Mouse (Mus musculus) kidney, embryonic 16.5 days (tissue): ENCODE results near the gene Mum1. TPM values are rescaled to one million over a fixed set of nuclear protein-coding genes. Genes with fewer than 3 reads are reported as not detected.

Experiments used
- ATAC-seq: fragments of 200-750 bp; cut with Nextera tagmentation; 2 replicates; pipeline ENCODE4 v1.8.0; 2017; ENCODE audit warnings: moderate TSS enrichment; ENCODE audit not compliant: low FRiP score, low TSS enrichment
- H3K27ac ChIP-seq: fragments of 300-500 bp; sonication (generic); 2 replicates; pipeline ENCODE4 v1.5.1; 2014; ENCODE audit warnings: low read length
- H3K27me3 ChIP-seq: fragments of 300-500 bp; sonication (generic); 2 replicates; pipeline ENCODE4 v1.6.1; 2014; ENCODE audit warnings: low read length, control low read depth, mixed read lengths; ENCODE audit not compliant: insufficient read depth
- H3K36me3 ChIP-seq: fragments of 300-500 bp; sonication (generic); 2 replicates; pipeline ENCODE4 v1.6.1; 2014; ENCODE audit warnings: low read length, control low read depth, mixed read lengths; ENCODE audit not compliant: insufficient read depth
- H3K4me1 ChIP-seq: fragments of 300-500 bp; sonication (generic); 2 replicates; pipeline ENCODE4 v1.6.1; 2014; ENCODE audit warnings: low read length, control low read depth, mixed read lengths; ENCODE audit not compliant: insufficient read depth
- H3K4me2 ChIP-seq: fragments of 300-500 bp; sonication (generic); replicated peaks from 2 replicates; pipeline ENCODE4 v1.6.1; 2014; ENCODE audit warnings: low read depth, low read length
- H3K4me3 ChIP-seq: fragments of 300-500 bp; sonication (generic); 2 replicates; pipeline ENCODE4 v1.5.1; 2014; ENCODE audit warnings: mild to moderate bottlenecking, low read length
- H3K9ac ChIP-seq: fragments of 300-500 bp; sonication (generic); replicated peaks from 2 replicates; pipeline ENCODE4 v1.6.1; 2014; ENCODE audit warnings: low read length
- H3K9me3 ChIP-seq: fragments of 300-500 bp; sonication (generic); 2 replicates; pipeline ENCODE4 v1.6.1; 2016; ENCODE audit warnings: low read length, control low read depth
- WGBS: fragments of 180-500 bp; shearing (Covaris S2); extraction: QIAGEN DNeasy Blood & Tissue Kit; methylation state at CpG from one replicate; pipeline ENCODE4 v1.1.7; 2014; 5-methylcytosine and 5-hydroxymethylcytosine counted together
- microRNA-seq: library from miRNA; unstranded; fragments of <30 nt; microRNA quantifications from one replicate; pipeline ENCODE4, GENCODE M21; 2016
- polyA plus RNA-seq: library from polyadenylated mRNA; unstranded; fragments of >200 nt; fragmentation: Nextera tagmentation; extraction: Ambion mirVana; gene quantifications from 2 replicates; pipeline ENCODE4 v1.2.1, GENCODE M21; 2015

Mum1 gene
- polyA plus RNA-seq, 1 experiment from 2014 or later: 74.6 TPM

- Histone ChIP-seq H3K4me1 (peaks cover 17% of the 10 kb centered on the region), H3K4me2 (peak within 1 kb of the TSS; percentile 82), H3K27me3 (peaks cover 5% of the 10 kb centered on the region; the same call in 1 of the 2 replicates), H3K9me3 (no peaks in the 10 kb centered on the region), H3K4me3 (peak within 1 kb of the TSS; percentile 97), H3K9ac (peak within 1 kb of the TSS; percentile 99), H3K36me3 (peaks cover 26% of the 10 kb centered on the region), H3K27ac (peak within 1 kb of the TSS; percentile 87)
- under 1% methylated on average over 72 of the region's 72 CpGs for WGBS
- ATAC-seq: peak; percentile 89
Measured at GRCm38 (mm10) chr10:80292251-80293146, 66.3 kb downstream of the Mum1 start, which contains the start of gene Rps15. Gene Rps15, plus strand, starts transcription at chr10:80292453.

GRCm38 (mm10) chr10:80293325-80293724 is 67.1 kb downstream of the Mum1 start:
- Histone ChIP-seq H3K9ac (peak overlapping the region; percentile 99), H3K27me3 (peaks cover 13% of the 10 kb centered on the region), H3K9me3 (no peaks in the 10 kb centered on the region), H3K4me3 (peak overlapping the region; percentile 97), H3K4me2 (peak overlapping the region; percentile 82), H3K4me1 (peaks cover 17% of the 10 kb centered on the region), H3K27ac (peak overlapping the region; percentile 87; the same call in 1 of the 2 replicates), H3K36me3 (peaks cover 19% of the 10 kb centered on the region)
- WGBS: 20% methylated on average over 14 of the region's 14 CpGs
- no peak for ATAC-seq

Small RNA genes lying within 50 kb of the gene (microRNA-seq; reads per million reads assigned to microRNA genes)
- gene Mir6911: not detected

Other genes starting within 250 kb of the Mum1 start
- gene Tmem259, start 242.1 kb upstream of the Mum1 start, polyA plus RNA-seq: 10.8 and 11.2 TPM in 2 replicates
- gene Cnn2, start 237.8 kb upstream of the Mum1 start, polyA plus RNA-seq: 309 and 332 TPM in 2 replicates
- gene Abca7, start 229.9 kb upstream of the Mum1 start, polyA plus RNA-seq: 4.2 and 4.4 TPM in 2 replicates
- gene Arhgap45, start 209.8 kb upstream of the Mum1 start, polyA plus RNA-seq: 10.5 and 11.3 TPM in 2 replicates
- 242 and 248 TPM in 2 replicates for gene Polr2e, start 186.6 kb upstream of the Mum1 start, polyA plus RNA-seq
- 617 and 706 TPM in 2 replicates for gene Gpx4, start 179.3 kb upstream of the Mum1 start, polyA plus RNA-seq
- 16.1 and 17.6 TPM in 2 replicates for gene Sbno2, start 120.9 kb upstream of the Mum1 start, polyA plus RNA-seq
- gene Stk11, start 110.6 kb upstream of the Mum1 start, polyA plus RNA-seq: 18.2 and 20.2 TPM in 2 replicates
- 676 and 688 TPM in 2 replicates for gene Atp5d, start 87.8 kb upstream of the Mum1 start, polyA plus RNA-seq
- 6.4 and 7.3 TPM in 2 replicates for gene Cbarp, start 85.6 kb upstream of the Mum1 start, polyA plus RNA-seq
- gene Midn, start 78.2 kb upstream of the Mum1 start, polyA plus RNA-seq: 15.9 and 16.8 TPM in 2 replicates
- gene Cirbp, start 60.4 kb upstream of the Mum1 start, polyA plus RNA-seq: 96.2 and 101 TPM in 2 replicates
- 15.2 and 15.3 TPM in 2 replicates for gene 1600002K03Rik, start 53.5 kb upstream of the Mum1 start, polyA plus RNA-seq
- gene Efna2, start 47.0 kb upstream of the Mum1 start, polyA plus RNA-seq: 11.0 and 11.8 TPM in 2 replicates
- 398 and 444 TPM in 2 replicates for gene Ndufs7, start 22.7 kb downstream of the Mum1 start, polyA plus RNA-seq
- gene Gamt, start 34.6 kb downstream of the Mum1 start, polyA plus RNA-seq: 38.1 and 38.3 TPM in 2 replicates
- gene Dazap1, start 35.1 kb downstream of the Mum1 start, polyA plus RNA-seq: 52.7 and 55.4 TPM in 2 replicates
- 899 and 901 TPM in 2 replicates for gene Rps15, start 66.0 kb downstream of the Mum1 start, polyA plus RNA-seq
- gene Apc2, start 69.5 kb downstream of the Mum1 start, polyA plus RNA-seq: 1.6 and 1.9 TPM in 2 replicates
- gene 2310011J03Rik, start 94.1 kb downstream of the Mum1 start, polyA plus RNA-seq: 52.9 and 54.8 TPM in 2 replicates
- gene Pcsk4, start 103.1 kb downstream of the Mum1 start, polyA plus RNA-seq: 8.6 and 8.8 TPM in 2 replicates
- gene Reep6, start 103.5 kb downstream of the Mum1 start, polyA plus RNA-seq: 11.0 and 11.5 TPM in 2 replicates
- 4.8 and 5.4 TPM in 2 replicates for gene Adamtsl5, start 122.0 kb downstream of the Mum1 start, polyA plus RNA-seq
- gene Plk5, start 130.0 kb downstream of the Mum1 start, polyA plus RNA-seq: 0.97 and 1.2 TPM in 2 replicates
- 3.8 and 5.1 TPM in 2 replicates for gene Mex3d, start 161.2 kb downstream of the Mum1 start, polyA plus RNA-seq
- 266 and 277 TPM in 2 replicates for gene Mbd3, start 173.1 kb downstream of the Mum1 start, polyA plus RNA-seq
- gene Uqcr11, start 180.4 kb downstream of the Mum1 start, polyA plus RNA-seq: 840 and 906 TPM in 2 replicates
- 118 and 126 TPM in 2 replicates for gene Tcf3, start 207.2 kb downstream of the Mum1 start, polyA plus RNA-seq